Mouse (Mus musculus) C2C12 (cell line): ENCODE results near the gene Tbxas1.

Experiments
- CTCF ChIP-seq: IDR thresholded peaks from one replicate; pipeline ENCODE4 v1.5.1; 2011; ENCODE audit not compliant: control insufficient read depth, insufficient read depth, insufficient read length
- MAX ChIP-seq: IDR thresholded peaks from one replicate; pipeline ENCODE4 v1.6.1; 2011; ENCODE audit warnings: mild to moderate bottlenecking, control low read depth
- USF1 ChIP-seq: IDR thresholded peaks from one replicate; pipeline ENCODE4 v1.6.1; 2011; ENCODE audit warnings: low read depth, mild to moderate bottlenecking, control low read depth, moderate library complexity

DNA sequence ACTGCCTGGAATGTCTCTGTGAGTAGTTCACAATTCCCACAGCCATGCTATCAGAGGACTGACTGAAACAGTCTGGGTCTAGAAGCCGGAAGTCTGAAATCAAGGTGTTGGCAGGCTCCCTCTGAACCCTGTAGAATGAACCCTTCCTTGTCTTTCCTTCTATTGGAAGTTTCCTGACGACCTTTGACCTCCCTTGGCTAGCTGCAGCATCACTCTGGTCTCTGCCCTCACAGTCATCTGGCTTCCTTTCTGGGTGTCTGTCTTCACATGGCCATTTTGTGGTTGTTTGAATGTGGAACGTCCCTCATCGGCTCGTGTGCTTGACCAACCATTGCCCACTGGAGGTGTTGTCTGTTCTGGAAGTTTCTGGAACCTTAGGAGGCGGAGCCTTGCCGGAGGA lies 69.6 kb downstream of the Tbxas1 start:
- TF ChIP-seq CTCF (no peak), MAX (no peak), USF1 (no peak)
